Mouse (Mus musculus): ENCODE data around the gene Adap2.

DNA sequence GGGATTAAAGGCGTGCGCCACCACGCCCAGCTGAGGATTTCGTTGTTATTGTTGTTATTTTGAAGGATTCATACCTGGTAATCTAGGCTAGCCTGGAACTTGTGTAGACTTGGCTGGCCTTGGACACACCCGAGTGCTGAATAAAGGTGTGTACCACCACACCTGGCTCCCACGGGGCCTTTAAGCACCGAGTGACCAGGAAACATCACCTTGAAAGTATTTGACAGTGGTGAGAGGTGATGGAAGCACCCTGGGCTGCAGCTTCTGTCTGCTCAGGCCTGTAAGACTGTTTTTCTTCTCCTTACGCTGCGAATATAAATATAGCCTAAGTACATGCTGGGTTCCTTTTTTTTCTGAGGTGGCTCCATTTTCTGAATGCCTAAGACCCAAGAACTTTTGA lies 14.2 kb downstream of the Adap2 start:
- TF ChIP-seq POLR2A (IDR thresholded peaks at IDR 0.05; ENCODE audit: insufficient read depth, low read depth, low read length) = no peak
- TF ChIP-seq CTCF (IDR thresholded peaks at IDR 0.05) = no peak

Measured in heart, adult 2 months (tissue).